Mouse (Mus musculus) embryonic facial prominence, embryonic 13.5 days (tissue): ENCODE results near the gene Snapin. TPM values are rescaled to one million over a fixed set of nuclear protein-coding genes. Genes with fewer than 3 reads are reported as not detected.

ENCODE experiments used
- ATAC-seq: fragments of 200-750 bp; cut with Nextera tagmentation; 2 replicates; pipeline ENCODE4 v1.8.0; 2017; ENCODE audit warnings: low read depth; ENCODE audit not compliant: insufficient number of reproducible peaks, insufficient read depth, low FRiP score, low TSS enrichment
- H3K27ac ChIP-seq: fragments of 300-500 bp; sonication (generic); 2 replicates; pipeline ENCODE4 v1.5.1; 2015; ENCODE audit warnings: moderate library complexity, mild to moderate bottlenecking, inconsistent platforms
- H3K27me3 ChIP-seq: fragments of 300-500 bp; sonication (generic); 2 replicates; pipeline ENCODE4 v1.6.1; 2015; ENCODE audit warnings: mild to moderate bottlenecking, inconsistent platforms
- H3K36me3 ChIP-seq: fragments of 300-500 bp; sonication (generic); 2 replicates; pipeline ENCODE4 v1.6.1; 2015; ENCODE audit warnings: mild to moderate bottlenecking, inconsistent platforms
- H3K4me1 ChIP-seq: fragments of 300-500 bp; sonication (generic); 2 replicates; pipeline ENCODE4 v1.6.1; 2015; ENCODE audit warnings: inconsistent platforms
- H3K4me2 ChIP-seq: fragments of 300-500 bp; sonication (generic); 2 replicates; pipeline ENCODE4 v1.6.1; 2015; ENCODE audit warnings: moderate library complexity, mild to moderate bottlenecking, inconsistent platforms
- H3K4me3 ChIP-seq: fragments of 300-500 bp; sonication (generic); 2 replicates; pipeline ENCODE4 v1.5.1; 2015; ENCODE audit warnings: mild to moderate bottlenecking, inconsistent platforms
- H3K9ac ChIP-seq: fragments of 300-500 bp; sonication (generic); 2 replicates; pipeline ENCODE4 v1.6.1; 2015; ENCODE audit warnings: mild to moderate bottlenecking, inconsistent platforms
- H3K9me3 ChIP-seq: fragments of 300-500 bp; sonication (generic); 2 replicates; pipeline ENCODE4 v1.6.1; 2016; ENCODE audit warnings: inconsistent platforms
- WGBS: fragments of 180-500 bp; shearing (Covaris S2); methylation state at CpG from one replicate; pipeline ENCODE4 v1.1.7; 2015; ENCODE audit warnings: mixed read lengths; 5-methylcytosine and 5-hydroxymethylcytosine counted together
- polyA plus RNA-seq: library from polyadenylated mRNA; unstranded; fragments of >200 nt; fragmentation: Nextera tagmentation; extraction: Ambion mirVana; gene quantifications from 2 replicates; pipeline ENCODE4 v1.2.1, GENCODE M21; 2015

Snapin gene
- polyA plus RNA-seq, 1 experiment from 2014 or later: 85.5 TPM

- H3K4me3 ChIP-seq: peak overlapping the region; percentile 47
- H3K4me2 ChIP-seq: peak overlapping the region; percentile 81
- peaks cover 22% of the 10 kb centered on the region for H3K4me1 ChIP-seq
- no peak for ATAC-seq
- H3K36me3 ChIP-seq: no peaks in the 10 kb centered on the region
- peaks cover 21% of the 10 kb centered on the region; the same call in 1 of the 2 replicates for H3K27me3 ChIP-seq
- H3K9me3 ChIP-seq: no peaks in the 10 kb centered on the region
- peak overlapping the region; percentile 69 for H3K9ac ChIP-seq
- no peak overlapping the region for H3K27ac ChIP-seq
- WGBS: 52% methylated on average over 1 of the region's 1 CpGs
These were observed 24.4 kb upstream of the Snapin start for GRCm38 (mm10) chr3:90515242-90515641.

DNA sequence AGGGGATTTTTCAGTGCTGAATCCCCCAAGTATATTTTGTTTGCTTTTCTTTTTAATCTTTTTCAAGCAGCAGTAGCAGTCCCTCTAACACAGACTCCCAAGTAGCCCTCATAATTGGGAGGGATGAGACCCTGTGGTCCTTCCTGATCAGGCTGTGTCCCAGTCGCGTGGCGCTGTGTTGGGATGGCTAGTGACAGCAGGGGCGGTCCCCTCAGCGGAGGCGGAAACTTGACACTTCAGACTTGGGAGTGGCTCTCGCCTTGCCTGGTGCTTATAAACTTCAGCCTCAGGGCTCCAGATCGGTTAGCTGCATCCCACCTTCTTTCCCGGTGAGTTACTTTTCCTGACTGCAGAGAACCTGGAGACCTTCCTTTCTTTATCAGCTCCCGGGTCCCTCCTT, 23.9 kb upstream of the Snapin start:
- Histone ChIP-seq H3K9me3 (no peaks in the 10 kb centered on the region), H3K4me1 (peaks cover 24% of the 10 kb centered on the region), H3K4me2 (peak overlapping the region; percentile 81), H3K27ac (peak overlapping the region; percentile 16; the same call in 1 of the 2 replicates), H3K9ac (peak overlapping the region; percentile 69), H3K4me3 (peak overlapping the region; percentile 47), H3K27me3 (peaks cover 21% of the 10 kb centered on the region; the same call in 1 of the 2 replicates), H3K36me3 (no peaks in the 10 kb centered on the region)
- WGBS: under 1% methylated on average over 10 of the region's 10 CpGs
- peak; percentile 41; the same call in 1 of the 2 replicates for ATAC-seq

DNA sequence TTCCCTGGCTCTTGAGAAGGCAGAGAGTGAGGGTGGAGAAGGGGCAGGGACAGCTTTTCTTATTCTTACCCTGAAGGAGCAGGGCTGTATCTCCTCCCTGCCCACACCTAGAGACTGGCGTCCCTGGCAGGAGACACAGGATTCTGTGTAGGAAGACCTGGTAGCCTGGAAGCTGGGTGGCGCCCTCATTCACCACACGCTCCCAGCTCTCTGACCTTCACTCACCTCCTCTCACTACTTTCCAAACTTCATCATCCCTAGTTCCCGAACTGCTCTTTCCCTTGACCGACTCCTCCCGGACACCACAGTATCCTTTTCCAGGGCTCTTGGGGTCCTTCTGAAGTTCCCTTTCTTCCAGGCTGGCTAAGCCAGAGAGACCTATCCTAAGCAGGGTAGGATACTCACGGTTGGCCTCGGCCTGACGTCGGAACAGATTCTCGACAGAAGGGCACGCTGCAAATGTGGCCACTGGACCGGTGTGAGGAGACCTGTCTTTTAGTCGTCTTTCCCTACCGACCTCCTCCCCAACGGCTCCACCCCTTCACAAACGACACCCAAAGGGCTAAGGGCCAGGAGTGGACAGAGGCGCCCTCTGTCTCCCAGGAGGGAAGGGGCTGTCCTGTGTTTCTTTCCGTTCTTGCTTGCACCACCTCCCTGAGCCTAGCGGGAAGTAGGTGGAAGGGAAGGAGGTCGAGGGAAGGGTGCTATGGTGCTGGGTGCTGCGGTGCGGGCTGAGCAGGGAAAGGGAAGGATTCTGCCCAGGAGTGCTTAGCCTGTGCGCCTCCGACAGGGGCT, 23.2 kb upstream of the Snapin start, which contains the start of the genes S100a1 and S100a13:
Gene S100a1, minus strand, starts transcription at position 597 of the 795 bp plus-strand sequence.
Gene S100a13, plus strand, starts transcription at position 640 of the 795 bp plus-strand sequence.
- WGBS: 6% methylated on average over 25 of the region's 25 CpGs
- Histone ChIP-seq H3K4me2 (peak within 1 kb of the TSS; percentile 81), H3K36me3 (no peaks in the 10 kb centered on the region), H3K4me3 (peak within 1 kb of the TSS; percentile 47), H3K9ac (peak within 1 kb of the TSS; percentile 69), H3K4me1 (peaks cover 25% of the 10 kb centered on the region), H3K9me3 (no peaks in the 10 kb centered on the region), H3K27ac (peak within 1 kb of the TSS; percentile 16; the same call in 1 of the 2 replicates), H3K27me3 (peaks cover 21% of the 10 kb centered on the region; the same call in 1 of the 2 replicates)
- ATAC-seq: no peak

DNA sequence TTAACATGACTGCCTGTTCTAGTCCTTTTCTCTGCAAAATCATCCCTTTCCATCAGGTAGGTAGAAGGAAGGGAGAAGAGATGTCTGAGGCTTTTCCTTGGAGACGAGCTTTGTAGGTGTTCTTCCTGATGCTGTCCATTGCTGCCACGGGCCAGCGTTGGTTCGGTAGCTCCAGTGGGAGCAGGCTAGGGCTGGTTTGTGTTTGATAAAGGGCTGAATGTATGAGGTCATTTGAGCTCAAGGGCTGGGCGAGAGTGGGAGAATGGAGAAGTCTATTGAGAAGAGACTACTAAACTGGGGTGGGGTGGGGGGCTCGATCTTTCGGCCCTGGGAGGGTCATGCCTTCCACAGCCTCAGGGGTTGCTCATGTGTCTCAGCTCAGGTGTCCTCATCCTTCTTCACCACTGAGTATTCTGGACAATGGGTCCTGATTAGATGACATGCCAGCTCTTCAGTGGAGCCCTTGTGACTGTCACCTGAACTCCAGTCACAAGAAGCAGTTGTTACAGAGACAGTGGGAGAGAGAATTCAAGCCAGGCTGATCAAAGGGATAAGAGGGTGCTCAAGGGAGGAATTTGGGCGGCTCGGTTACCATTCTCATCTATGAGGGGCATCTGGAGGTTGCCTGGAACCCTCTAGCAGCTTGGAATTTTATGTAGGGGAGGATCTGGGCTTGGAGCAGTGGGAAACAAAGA, 22.3 kb upstream of the Snapin start:
- 70% methylated on average over 9 of the region's 9 CpGs for WGBS
- Histone ChIP-seq H3K36me3 (no peaks in the 10 kb centered on the region), H3K9me3 (no peaks in the 10 kb centered on the region), H3K27me3 (peaks cover 21% of the 10 kb centered on the region; the same call in 1 of the 2 replicates), H3K9ac (no peak overlapping the region; the same call in 1 of the 2 replicates), H3K4me2 (peak overlapping the region; percentile 81; the same call in 1 of the 2 replicates), H3K4me1 (peaks cover 26% of the 10 kb centered on the region), H3K27ac (no peak overlapping the region), H3K4me3 (no peak overlapping the region)
- no peak for ATAC-seq

- Histone ChIP-seq H3K27ac (no peak overlapping the region), H3K9ac (no peak overlapping the region), H3K4me1 (peaks cover 34% of the 10 kb centered on the region), H3K36me3 (peaks cover 4% of the 10 kb centered on the region; the same call in 1 of the 2 replicates), H3K27me3 (peaks cover 21% of the 10 kb centered on the region; the same call in 1 of the 2 replicates), H3K9me3 (no peaks in the 10 kb centered on the region), H3K4me3 (no peak overlapping the region), H3K4me2 (no peak overlapping the region)
- 88% methylated on average over 5 of the region's 5 CpGs for WGBS
- ATAC-seq: no peak
These were observed 21.4 kb upstream of the Snapin start for GRCm38 (mm10) chr3:90512276-90512675.

GRCm38 (mm10) chr3:90509747-90510123, 18.9 kb upstream of the Snapin start:
- Histone ChIP-seq H3K4me2 (peak overlapping the region; percentile 77), H3K4me3 (peak overlapping the region; percentile 95), H3K4me1 (peaks cover 29% of the 10 kb centered on the region), H3K9me3 (no peaks in the 10 kb centered on the region), H3K27ac (peak overlapping the region; percentile 66; the same call in 1 of the 2 replicates), H3K36me3 (peaks cover 29% of the 10 kb centered on the region), H3K27me3 (peaks cover 21% of the 10 kb centered on the region; the same call in 1 of the 2 replicates), H3K9ac (peak overlapping the region; percentile 99; the same call in 1 of the 2 replicates)
- ATAC-seq: no peak
- WGBS: 15% methylated on average over 2 of the region's 2 CpGs

DNA sequence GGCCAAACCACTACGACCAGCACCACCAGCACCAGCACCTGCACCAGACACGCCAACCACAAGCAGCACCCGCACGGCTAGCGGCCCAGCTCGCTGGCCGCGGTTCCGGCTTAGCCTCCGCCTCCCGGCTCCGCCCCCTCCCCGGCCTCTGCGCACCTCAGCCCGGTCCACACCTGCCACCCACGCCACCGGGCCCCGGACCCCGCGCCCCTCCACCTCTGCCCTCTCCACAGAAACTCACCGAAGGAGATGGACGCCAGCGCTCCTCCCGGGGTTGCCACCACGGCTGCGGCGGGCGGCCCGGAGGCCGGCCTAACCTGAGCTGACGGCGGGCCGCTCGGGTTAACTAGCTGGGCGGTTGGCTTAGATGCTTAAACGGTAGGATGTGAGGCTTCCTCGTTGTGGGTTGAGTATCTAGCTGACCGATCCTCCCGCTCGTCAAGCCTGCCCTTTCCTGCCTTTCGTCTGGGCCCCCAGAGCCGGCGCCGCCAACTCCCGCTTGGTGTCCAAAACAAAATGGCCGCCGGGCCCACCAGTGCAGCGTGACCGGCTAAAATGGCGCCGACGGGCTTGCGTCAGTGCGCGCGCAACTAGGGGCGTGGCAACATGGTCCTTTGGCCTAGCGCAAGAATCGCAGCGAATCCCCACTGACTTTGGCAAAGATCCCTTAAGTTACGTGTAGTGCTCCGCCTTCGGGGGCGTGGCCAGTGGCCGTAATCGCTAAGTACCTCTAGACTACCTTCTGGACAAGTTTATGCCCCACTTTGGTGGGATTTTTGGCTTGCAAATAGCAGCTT, 18.3 kb upstream of the Snapin start, which contains the start of gene Chtop:
Gene Chtop, minus strand, starts transcription at position 549 of the 797 bp plus-strand sequence.
- Histone ChIP-seq H3K27me3 (peaks cover 21% of the 10 kb centered on the region; the same call in 1 of the 2 replicates), H3K4me1 (peaks cover 23% of the 10 kb centered on the region), H3K9me3 (no peaks in the 10 kb centered on the region), H3K4me2 (peak within 1 kb of the TSS; percentile 77), H3K4me3 (peak within 1 kb of the TSS; percentile 95), H3K36me3 (peaks cover 35% of the 10 kb centered on the region), H3K27ac (peak within 1 kb of the TSS; percentile 93), H3K9ac (peak within 1 kb of the TSS; percentile 99)
- ATAC-seq: peak; percentile 84
- WGBS: under 1% methylated on average over 65 of the region's 66 CpGs

- H3K27me3 ChIP-seq: peaks cover 16% of the 10 kb centered on the region; the same call in 1 of the 2 replicates
- H3K4me2 ChIP-seq: peak overlapping the region; percentile 77
- peak overlapping the region; percentile 99 for H3K9ac ChIP-seq
- H3K4me1 ChIP-seq: peaks cover 17% of the 10 kb centered on the region
- 3% methylated on average over 20 of the region's 20 CpGs for WGBS
- H3K4me3 ChIP-seq: peak overlapping the region; percentile 95
- ATAC-seq: no peak
- no peaks in the 10 kb centered on the region for H3K9me3 ChIP-seq
- H3K27ac ChIP-seq: peak overlapping the region; percentile 93
- peaks cover 40% of the 10 kb centered on the region for H3K36me3 ChIP-seq
These were observed 17.6 kb upstream of the Snapin start for GRCm38 (mm10) chr3:90508287-90508949.

GRCm38 (mm10) chr3:90506362-90506761, 15.5 kb upstream of the Snapin start:
- ATAC-seq: no peak
- H3K9ac ChIP-seq: no peak overlapping the region
- H3K27me3 ChIP-seq: 0 out of 2 replicates have a peak, but pooled peaks cover 5% of the 10 kb centered on the region
- H3K9me3 ChIP-seq: no peaks in the 10 kb centered on the region
- H3K4me1 ChIP-seq: peaks cover 16% of the 10 kb centered on the region
- 85% methylated on average over 3 of the region's 3 CpGs for WGBS
- peaks cover 61% of the 10 kb centered on the region for H3K36me3 ChIP-seq
- H3K27ac ChIP-seq: no peak overlapping the region
- H3K4me3 ChIP-seq: no peak overlapping the region
- H3K4me2 ChIP-seq: no peak overlapping the region

- peaks cover 68% of the 10 kb centered on the region for H3K36me3 ChIP-seq
- ATAC-seq: no peak
- no peak overlapping the region for H3K9ac ChIP-seq
- 93% methylated on average over 5 of the region's 5 CpGs for WGBS
- peaks cover 16% of the 10 kb centered on the region for H3K4me1 ChIP-seq
- no peaks in the 10 kb centered on the region for H3K27me3 ChIP-seq
- no peaks in the 10 kb centered on the region for H3K9me3 ChIP-seq
- no peak overlapping the region for H3K27ac ChIP-seq
- H3K4me2 ChIP-seq: no peak overlapping the region
- H3K4me3 ChIP-seq: no peak overlapping the region
These were observed 14.4 kb upstream of the Snapin start for GRCm38 (mm10) chr3:90505216-90505615.
